Mouse (Mus musculus) stomach, embryonic 14.5 days (tissue): Measurements from ENCODE around the gene Gata1. TPM values are rescaled to one million over a fixed set of nuclear protein-coding genes. Genes with fewer than 3 reads are reported as not detected.
"Not testable (repeated sequence)": the region's sequence is repeated elsewhere in the genome, so short reads cannot be mapped to it uniquely, and the experiment has no call there.

ENCODE experiments used
- ATAC-seq: fragments of 200-750 bp; cut with Nextera tagmentation; 2 replicates; pipeline ENCODE4 v1.8.0; 2017; ENCODE audit warnings: low read depth, moderate TSS enrichment; ENCODE audit not compliant: insufficient number of reproducible peaks, insufficient read depth, low FRiP score
- H3K27ac ChIP-seq: fragments of 300-500 bp; sonication (generic); 2 replicates; pipeline ENCODE4 v1.5.1; 2014; ENCODE audit warnings: mild to moderate bottlenecking, low read length, moderate library complexity, mixed read lengths
- H3K27me3 ChIP-seq: fragments of 300-500 bp; sonication (generic); 2 replicates; pipeline ENCODE4 v1.6.1; 2014; ENCODE audit warnings: low read length, control low read depth, mixed read lengths; ENCODE audit not compliant: control insufficient read depth, insufficient read depth
- H3K36me3 ChIP-seq: fragments of 300-500 bp; sonication (generic); 2 replicates; pipeline ENCODE4 v1.6.1; 2014; ENCODE audit warnings: mild to moderate bottlenecking, control low read depth, low read length, moderate library complexity, mixed read lengths; ENCODE audit not compliant: control insufficient read depth, insufficient read depth
- H3K4me1 ChIP-seq: fragments of 300-500 bp; sonication (generic); 2 replicates; pipeline ENCODE4 v1.6.1; 2014; ENCODE audit warnings: low read length, control low read depth, mixed read lengths; ENCODE audit not compliant: control insufficient read depth, insufficient read depth
- H3K4me2 ChIP-seq: fragments of 300-500 bp; sonication (generic); replicated peaks from 2 replicates; pipeline ENCODE4 v1.6.1; 2014; ENCODE audit warnings: low read depth, low read length, control low read depth
- H3K4me3 ChIP-seq: fragments of 300-500 bp; sonication (generic); 2 replicates; pipeline ENCODE4 v1.5.1; 2014; ENCODE audit warnings: low read depth, low read length, control low read depth
- H3K9ac ChIP-seq: fragments of 300-500 bp; sonication (generic); replicated peaks from 2 replicates; pipeline ENCODE4 v1.6.1; 2014; ENCODE audit warnings: low read depth, mild to moderate bottlenecking, control low read depth, low read length, moderate library complexity, mixed read lengths
- H3K9me3 ChIP-seq: fragments of 300-500 bp; sonication (generic); 2 replicates; pipeline ENCODE4 v1.6.1; 2016; ENCODE audit warnings: low read depth, low read length, control low read depth; ENCODE audit not compliant: control insufficient read depth
- WGBS: fragments of 180-500 bp; shearing (Covaris S2); extraction: QIAGEN DNeasy Blood & Tissue Kit; methylation state at CpG from one replicate; pipeline ENCODE4 v1.1.7; 2014; 5-methylcytosine and 5-hydroxymethylcytosine counted together
- polyA plus RNA-seq: library from polyadenylated mRNA; unstranded; fragments of >200 nt; fragmentation: Nextera tagmentation; extraction: Ambion mirVana; gene quantifications from 2 replicates; pipeline ENCODE4 v1.2.1, GENCODE M21; 2014

Gata1 gene
- polyA plus RNA-seq = 0.73 and 0.90 TPM in 2 replicates

- 88% methylated on average over 11 of the region's 11 CpGs for WGBS
- no peak for ATAC-seq
- no peaks in the 10 kb centered on the region for H3K9me3 ChIP-seq
- no peak within 1 kb of the TSS for H3K27ac ChIP-seq
- H3K36me3 ChIP-seq = no peaks in the 10 kb centered on the region
- H3K4me3 ChIP-seq = no peak within 1 kb of the TSS
- H3K4me2 ChIP-seq = no peak within 1 kb of the TSS
- H3K27me3 ChIP-seq = no peaks in the 10 kb centered on the region
- H3K9ac ChIP-seq = no peak within 1 kb of the TSS
- no peaks in the 10 kb centered on the region for H3K4me1 ChIP-seq
Observed at GRCm38 (mm10) chrX:7977892-7978291, at the start of gene Gata1. Gata1 (minus strand) TSS chrX:7978071.

GRCm38 (mm10) chrX:8026811-8027210, 48.9 kb upstream of the Gata1 start:
- no peaks in the 10 kb centered on the region for H3K9me3 ChIP-seq
- H3K4me1 ChIP-seq = no peaks in the 10 kb centered on the region
- no peak overlapping the region for H3K27ac ChIP-seq
- no peaks in the 10 kb centered on the region for H3K27me3 ChIP-seq
- no peak overlapping the region for H3K4me2 ChIP-seq
- H3K36me3 ChIP-seq = no peaks in the 10 kb centered on the region
- no peak for ATAC-seq
- H3K4me3 ChIP-seq = no peak overlapping the region
- 65% methylated on average over 4 of the region's 4 CpGs for WGBS
- H3K9ac ChIP-seq = no peak overlapping the region

GRCm38 (mm10) chrX:8024795-8025194, 46.9 kb upstream of the Gata1 start:
- Histone ChIP-seq H3K4me1 (no peaks in the 10 kb centered on the region), H3K27ac (no peak overlapping the region), H3K36me3 (no peaks in the 10 kb centered on the region), H3K27me3 (no peaks in the 10 kb centered on the region), H3K4me2 (no peak overlapping the region), H3K9ac (no peak overlapping the region), H3K4me3 (no peak overlapping the region), H3K9me3 (no peaks in the 10 kb centered on the region)
- 65% methylated on average over 2 of the region's 2 CpGs for WGBS
- ATAC-seq = no peak

- no peak overlapping the region for H3K27ac ChIP-seq
- H3K9ac ChIP-seq = no peak overlapping the region
- no peaks in the 10 kb centered on the region for H3K9me3 ChIP-seq
- H3K4me2 ChIP-seq = no peak overlapping the region
- no peak for ATAC-seq
- H3K4me3 ChIP-seq = no peak overlapping the region
- no peaks in the 10 kb centered on the region for H3K27me3 ChIP-seq
- H3K4me1 ChIP-seq = no peaks in the 10 kb centered on the region
- H3K36me3 ChIP-seq = no peaks in the 10 kb centered on the region
- WGBS = 87% methylated on average over 2 of the region's 2 CpGs
Observed at GRCm38 (mm10) chrX:8020111-8020778, 42.4 kb upstream of the Gata1 start.

- WGBS = 71% methylated on average over 2 of the region's 2 CpGs
Observed at GRCm38 (mm10) chrX:8018286-8018685, 40.4 kb upstream of the Gata1 start, which contains the start of gene Glod5. Glod5 (minus strand) TSS chrX:8018492.

GRCm38 (mm10) chrX:8017142-8017541, 39.3 kb upstream of the Gata1 start:
- Histone ChIP-seq H3K4me2 (no peak overlapping the region), H3K9me3 (no peaks in the 10 kb centered on the region), H3K9ac (no peak overlapping the region), H3K27me3 (no peaks in the 10 kb centered on the region), H3K4me1 (no peaks in the 10 kb centered on the region), H3K36me3 (no peaks in the 10 kb centered on the region), H3K4me3 (no peak overlapping the region), H3K27ac (no peak overlapping the region)
- WGBS = 12% methylated on average over 5 of the region's 5 CpGs
- ATAC-seq = no peak

More at GRCm38 (mm10) chrX:8018286-8018685, 40.4 kb upstream of the Gata1 start, which contains the start of gene Glod5:
- Histone ChIP-seq H3K27me3 (no peaks in the 10 kb centered on the region), H3K9ac (no peak within 1 kb of the TSS), H3K4me1 (no peaks in the 10 kb centered on the region), H3K36me3 (no peaks in the 10 kb centered on the region), H3K27ac (no peak within 1 kb of the TSS), H3K4me2 (no peak within 1 kb of the TSS), H3K9me3 (no peaks in the 10 kb centered on the region), H3K4me3 (no peak within 1 kb of the TSS)
- no peak for ATAC-seq

- not testable (repeated sequence) for ATAC-seq, H3K4me3 ChIP-seq, H3K9ac ChIP-seq, H3K4me1 ChIP-seq, H3K27me3 ChIP-seq, H3K4me2 ChIP-seq, H3K9me3 ChIP-seq, H3K36me3 ChIP-seq, H3K27ac ChIP-seq
- 20% methylated on average over 7 of the region's 7 CpGs for WGBS
Observed at GRCm38 (mm10) chrX:8015675-8016074, 37.8 kb upstream of the Gata1 start.

GRCm38 (mm10) chrX:8013569-8014314, 35.9 kb upstream of the Gata1 start:
- Histone ChIP-seq H3K4me2 (no peak overlapping the region), H3K36me3 (no peaks in the 10 kb centered on the region), H3K9ac (no peak overlapping the region), H3K9me3 (no peaks in the 10 kb centered on the region), H3K4me1 (no peaks in the 10 kb centered on the region), H3K27ac (no peak overlapping the region), H3K27me3 (no peaks in the 10 kb centered on the region), H3K4me3 (no peak overlapping the region)
- ATAC-seq = no peak
- WGBS = 44% methylated on average over 8 of the region's 8 CpGs
